Mouse (Mus musculus) heart, postnatal 0 days (tissue): ENCODE results near the gene Skil.

Experiments
- CTCF ChIP-seq: IDR thresholded peaks from 2 replicates; pipeline ENCODE4 v1.5.1; 2016; ENCODE audit warnings: antibody characterized with exemption, control low read depth, low read depth
- EP300 ChIP-seq: IDR thresholded peaks from 2 replicates; pipeline ENCODE4 v1.6.1; 2016; ENCODE audit warnings: antibody characterized with exemption, low read depth

GRCm38 (mm10) chr3:31100026-31100425, 5.2 kb downstream of the Skil start:
- TF ChIP-seq CTCF, result no peak
- TF ChIP-seq EP300, result no peak
